Mouse (Mus musculus): Measurements from ENCODE around the gene Tshz2.
A peak's percentile ranks its signal among the peaks of the same experiment; 100 is the strongest.

Gene Tshz2

DNA sequence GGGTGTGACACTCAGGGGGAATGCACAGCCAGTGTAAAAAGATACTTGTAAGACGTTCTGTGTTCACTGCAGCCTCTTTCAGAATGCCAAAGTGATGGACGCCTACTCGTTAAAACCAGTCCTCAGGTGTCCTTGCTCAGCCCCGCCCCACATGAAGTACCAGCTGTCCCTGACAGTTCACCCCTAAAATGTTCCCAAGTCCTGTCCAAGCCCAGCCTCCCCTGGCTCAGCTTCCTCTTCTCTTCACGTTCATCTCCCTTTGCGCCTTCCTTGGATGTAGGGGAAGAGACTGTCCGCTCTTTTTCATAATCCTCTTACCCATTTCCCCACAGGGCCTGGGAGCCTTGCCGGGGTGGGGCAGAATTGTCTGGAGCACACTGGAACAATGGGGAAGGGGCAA is 374.0 kb downstream of the Tshz2 start:
- no peak for DNase-seq (ENCODE audit: low spot score in 2 of 2)

DNA sequence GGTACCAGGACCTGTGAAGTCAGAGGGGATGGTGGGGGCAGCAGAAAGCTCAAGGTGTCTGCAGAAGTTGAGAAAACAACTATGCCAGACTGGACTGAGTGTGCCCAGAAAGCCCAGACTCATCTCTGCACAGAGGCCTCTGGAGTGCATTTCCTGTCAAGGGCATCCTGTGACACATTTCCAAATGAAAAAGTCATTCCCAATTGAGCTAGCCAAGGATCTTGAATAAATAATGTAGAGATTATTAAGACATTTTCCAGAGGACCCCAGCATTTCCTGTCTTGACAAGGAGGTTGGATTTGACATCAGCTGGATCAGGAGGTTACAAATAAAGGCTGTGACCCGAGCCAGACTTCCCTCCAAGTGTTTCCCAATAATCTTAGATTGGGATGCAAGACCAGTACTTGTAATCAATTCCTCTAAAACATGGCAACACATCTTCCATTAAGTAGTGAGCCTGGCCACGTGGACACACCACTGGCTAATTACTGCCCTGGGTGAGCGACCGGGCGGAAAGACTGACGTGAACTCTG is 374.7 kb downstream of the Tshz2 start:
- no peak for DNase-seq (ENCODE audit: low spot score in 2 of 2)

- DNase-seq (ENCODE audit: low spot score in 2 of 2), result no peak
Measured at GRCm38 (mm10) chr2:170009729-170010128, 376.9 kb downstream of the Tshz2 start.

DNA sequence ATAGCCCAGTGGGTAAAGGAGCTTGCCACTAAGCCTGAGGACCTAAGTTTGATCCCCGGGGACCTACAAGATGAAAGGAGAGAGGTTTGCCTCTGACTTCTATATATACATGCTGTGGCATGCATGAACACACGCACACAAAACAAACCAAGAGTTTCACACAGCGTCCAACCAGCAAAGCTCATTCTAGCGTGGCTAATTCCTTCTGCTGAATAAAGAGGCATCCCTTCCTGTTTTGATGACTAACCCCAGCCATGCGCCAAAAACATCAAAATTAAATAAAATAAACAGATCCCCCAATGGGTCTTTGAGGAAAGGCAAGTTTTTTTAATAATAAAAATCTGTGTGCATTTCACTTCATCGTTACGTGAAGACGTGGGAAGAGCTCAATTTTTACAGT is 379.0 kb downstream of the Tshz2 start:
- no peak for DNase-seq (ENCODE audit: low spot score in 2 of 2)

GRCm38 (mm10) chr2:170017302-170017701 is 384.5 kb downstream of the Tshz2 start:
- no peak for DNase-seq (ENCODE audit: low spot score in 2 of 2)

GRCm38 (mm10) chr2:170017926-170018325 is 385.1 kb downstream of the Tshz2 start:
- no peak for DNase-seq (ENCODE audit: low spot score in 2 of 2)

- no peak for DNase-seq (ENCODE audit: low spot score in 2 of 2)
Measured at GRCm38 (mm10) chr2:170022953-170023352, 390.1 kb downstream of the Tshz2 start.

- no peak for DNase-seq (ENCODE audit: low spot score in 2 of 2)
Measured at GRCm38 (mm10) chr2:170023741-170024140, 390.9 kb downstream of the Tshz2 start.

DNA sequence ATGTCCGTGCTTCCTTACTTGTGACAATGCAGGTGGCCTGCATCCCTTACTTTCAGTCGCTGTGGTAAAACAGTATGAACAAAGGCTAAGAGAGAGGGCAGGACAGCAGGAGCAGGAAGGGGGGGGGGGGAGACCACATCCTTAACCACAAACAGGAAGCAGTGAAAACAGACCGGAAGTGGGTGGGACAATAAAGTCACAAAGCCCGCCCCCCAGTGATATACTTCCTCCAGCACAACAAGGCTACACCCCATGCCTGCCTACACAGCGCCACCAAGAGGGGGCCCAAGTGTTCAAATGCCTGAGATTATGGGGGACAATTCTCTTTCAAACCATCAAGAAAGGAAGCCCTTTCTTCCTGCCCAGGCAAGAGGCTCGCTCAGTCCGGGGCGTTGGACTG is 392.1 kb downstream of the Tshz2 start:
- no peak for DNase-seq (ENCODE audit: low spot score in 2 of 2)

- no peak for DNase-seq (ENCODE audit: low spot score in 2 of 2)
Measured at GRCm38 (mm10) chr2:170025896-170026295, 393.1 kb downstream of the Tshz2 start.

GRCm38 (mm10) chr2:170027837-170028236 is 395.0 kb downstream of the Tshz2 start:
- no peak for DNase-seq (ENCODE audit: low spot score in 2 of 2)

DNA sequence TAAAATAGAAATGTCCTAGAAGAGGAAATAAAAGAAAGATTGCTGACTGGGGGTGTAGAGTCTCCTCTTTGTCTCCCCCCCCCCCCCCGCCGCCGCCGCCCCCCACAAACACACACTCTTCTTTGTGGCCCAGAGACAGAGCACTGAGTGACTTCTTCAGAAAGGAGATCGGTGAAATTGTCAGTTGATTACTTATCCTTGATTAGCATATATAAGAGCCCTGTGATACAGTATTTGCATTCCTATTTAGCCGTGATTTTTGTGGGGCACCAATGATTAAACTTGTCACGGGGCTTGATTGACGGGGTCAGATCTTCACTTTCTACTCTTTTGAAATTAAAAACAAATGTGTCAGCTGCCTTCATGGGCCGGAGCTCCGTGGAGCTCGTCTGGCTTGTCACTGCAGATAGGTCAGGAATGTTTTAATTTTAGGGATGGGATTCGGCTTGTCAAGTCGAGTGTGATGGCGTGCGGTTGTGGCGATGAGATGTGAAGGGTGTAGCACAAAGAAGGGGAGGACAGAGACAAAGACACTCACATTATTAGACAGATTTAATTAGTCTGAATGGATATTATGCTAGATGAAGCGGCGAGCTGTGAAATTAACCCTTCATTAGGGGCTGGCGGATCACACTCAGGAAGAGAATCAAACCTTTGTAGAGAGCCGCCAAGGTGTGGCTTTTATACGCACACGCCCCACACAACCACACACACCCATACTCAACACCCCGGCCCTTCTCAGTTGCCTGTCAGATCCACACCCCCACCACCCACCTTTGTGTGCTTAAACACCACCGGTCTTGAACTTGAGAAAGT is 395.9 kb downstream of the Tshz2 start:
- DNase-seq (ENCODE audit: low spot score in 2 of 2), result no peak

DNA sequence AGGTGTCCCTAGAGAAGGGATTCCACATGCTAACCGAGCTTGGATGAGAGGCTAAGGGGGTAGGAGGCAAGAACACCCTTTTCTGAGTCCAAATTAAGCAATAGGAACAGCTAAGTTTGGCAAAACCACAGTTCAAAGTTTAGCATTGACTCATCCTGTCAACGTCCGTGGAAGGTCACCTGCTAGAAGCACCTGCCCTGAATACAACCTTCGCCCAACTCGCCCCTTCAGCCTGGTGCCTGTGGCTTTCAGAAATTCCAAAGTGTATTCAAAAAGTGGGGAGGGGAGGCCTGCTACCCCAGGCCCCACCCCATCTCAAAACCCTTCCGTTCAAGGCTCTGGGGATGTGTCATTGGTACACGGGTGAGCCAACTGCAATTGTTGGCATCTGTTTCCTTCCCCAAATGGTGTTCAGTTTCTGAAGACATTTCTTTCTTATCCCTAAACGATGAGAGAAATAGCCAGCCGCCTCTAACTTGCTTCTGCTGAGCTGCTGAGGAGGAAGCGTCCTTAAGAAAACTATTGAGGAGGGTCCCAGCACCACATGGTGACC is 396.6 kb downstream of the Tshz2 start:
- DNase-seq (ENCODE audit: low spot score in 2 of 2), result no peak

- peak in 1 of 2 experiments; percentile 43 for DNase-seq (ENCODE audit: low spot score in 2 of 2)
Measured at GRCm38 (mm10) chr2:170031226-170031625, 398.4 kb downstream of the Tshz2 start.

GRCm38 (mm10) chr2:170031872-170032271 is 399.1 kb downstream of the Tshz2 start:
- DNase-seq (ENCODE audit: low spot score in 2 of 2), result no peak

DNA sequence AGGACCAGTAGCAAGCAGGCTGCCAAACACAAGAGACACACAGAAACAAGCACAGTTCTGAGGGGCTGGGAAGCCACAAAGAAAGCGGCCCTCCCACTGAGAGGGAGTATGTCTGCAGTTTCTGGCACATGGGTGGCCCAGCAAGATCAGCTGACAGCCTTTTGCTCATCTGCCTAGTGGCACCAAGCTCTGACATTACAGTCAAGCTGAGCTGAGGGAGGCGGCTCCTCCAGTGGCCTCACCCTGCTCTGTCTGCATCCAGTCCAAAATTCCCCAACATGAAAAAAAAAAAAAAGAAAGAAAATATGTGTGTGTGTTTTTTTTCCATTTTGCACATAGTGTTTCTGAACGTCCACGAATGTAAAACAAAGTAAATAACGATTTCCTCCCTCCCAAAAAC is 400.4 kb downstream of the Tshz2 start:
- no peak for DNase-seq (ENCODE audit: low spot score in 2 of 2)

GRCm38 (mm10) chr2:170034794-170035193 is 402.0 kb downstream of the Tshz2 start:
- DNase-seq (ENCODE audit: low spot score in 2 of 2), result no peak

DNA sequence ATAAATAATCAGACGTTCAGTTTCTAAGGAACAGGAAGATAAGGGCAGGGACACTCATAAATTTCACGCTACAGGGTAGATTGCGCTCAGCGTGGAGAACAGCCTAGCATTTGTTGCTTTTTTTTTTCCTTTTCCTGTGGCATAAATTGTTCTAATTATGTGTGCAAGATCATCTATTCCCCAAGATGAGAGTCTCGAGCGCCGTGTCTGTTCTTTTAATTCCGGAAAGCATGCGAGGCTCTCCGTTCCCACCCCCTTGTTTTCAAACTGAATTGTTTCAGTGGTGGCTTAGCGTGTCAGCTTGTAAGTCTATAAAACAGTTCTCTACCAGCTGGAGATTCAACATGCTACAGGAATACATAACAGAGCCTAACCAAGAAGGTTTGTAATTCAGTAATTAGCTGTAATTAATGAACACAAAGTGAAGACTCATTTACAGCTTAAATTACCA is 404.0 kb downstream of the Tshz2 start:
- peak; percentile 31 to 41 for DNase-seq (ENCODE audit: low spot score in 2 of 2)

DNA sequence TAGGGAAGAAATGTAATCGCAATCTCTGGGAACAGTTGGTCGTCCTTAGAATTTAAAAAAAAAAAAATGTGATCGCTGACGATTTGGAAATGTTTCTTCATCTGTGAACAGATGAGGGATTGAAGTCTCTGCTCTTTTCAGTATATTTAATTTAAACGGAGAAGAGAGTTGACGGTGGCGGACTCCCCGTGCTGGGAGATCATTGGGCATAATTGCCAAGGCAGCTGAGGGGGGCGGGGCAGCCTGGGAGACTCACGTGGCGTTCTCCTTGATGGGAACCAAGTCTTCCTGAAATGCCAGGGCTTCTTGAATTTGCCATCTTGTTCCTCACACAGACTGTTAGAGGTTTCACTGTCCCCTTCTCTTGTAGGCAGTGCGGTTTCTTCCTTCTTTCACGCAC is 404.5 kb downstream of the Tshz2 start:
- DNase-seq (ENCODE audit: low spot score in 2 of 2), result peak; percentile 46 to 60

- no peak for DNase-seq (ENCODE audit: low spot score in 2 of 2)
Measured at GRCm38 (mm10) chr2:170039772-170040171, 407.0 kb downstream of the Tshz2 start.

GRCm38 (mm10) chr2:170041101-170041500 is 408.3 kb downstream of the Tshz2 start:
- no peak for DNase-seq (ENCODE audit: low spot score in 2 of 2)

- no peak for DNase-seq (ENCODE audit: low spot score in 2 of 2)
Measured at GRCm38 (mm10) chr2:170042471-170043213, 409.8 kb downstream of the Tshz2 start.

Data from right cerebral cortex, postnatal 10 days (tissue).